Mouse (Mus musculus): Measurements from ENCODE around the gene Ppp1r12a. TPM values are rescaled to one million over a fixed set of nuclear protein-coding genes. Genes with fewer than 3 reads are reported as not detected.
A peak's percentile ranks its signal among the peaks of the same experiment; 100 is the strongest.

The Ppp1r12a gene
- polyA plus RNA-seq (2014; fragmentation: Nextera tagmentation; extraction: Ambion mirVana) = 64.0 and 69.6 TPM in 2 replicates

- under 1% methylated on average over 69 of the region's 89 CpGs for WGBS
These were observed at the start of gene Ppp1r12a for GRCm38 (mm10) chr10:108161261-108162256. Gene Ppp1r12a, plus strand, starts transcription at chr10:108162193.

GRCm38 (mm10) chr10:108113361-108114237 is 48.4 kb upstream of the Ppp1r12a start:
- H3K27ac ChIP-seq = no peak overlapping the region

More at GRCm38 (mm10) chr10:108161261-108162256, at the start of gene Ppp1r12a:
- peaks cover 28% of the 10 kb centered on the region for H3K4me1 ChIP-seq (replicated peaks; ENCODE audit: control insufficient read depth, insufficient read depth, low read length)
- peak; percentile 95 for ATAC-seq (ENCODE audit: low FRiP score)
- H3K4me2 ChIP-seq (replicated peaks) = peak within 1 kb of the TSS; percentile 74
- H3K9ac ChIP-seq = peak within 1 kb of the TSS; percentile 97
- H3K36me3 ChIP-seq (replicated peaks; ENCODE audit: control insufficient read depth, insufficient read depth) = no peaks in the 10 kb centered on the region
- H3K9me3 ChIP-seq (ENCODE audit: control insufficient read depth, low read length) = no peaks in the 10 kb centered on the region
- peak; percentile 96 for DNase-seq (ENCODE audit: low spot score)
- H3K4me3 ChIP-seq (replicated peaks; ENCODE audit: low read length) = peak within 1 kb of the TSS; percentile 89
- H3K27me3 ChIP-seq (ENCODE audit: control insufficient read depth, insufficient read depth, low read length) = no peaks in the 10 kb centered on the region
- H3K27ac ChIP-seq = peak within 1 kb of the TSS; percentile 97

GRCm38 (mm10) chr10:108118200-108119163 is 43.5 kb upstream of the Ppp1r12a start:
- H3K9ac ChIP-seq = no peak overlapping the region
- no peak for DNase-seq (ENCODE audit: low spot score)

More at GRCm38 (mm10) chr10:108113361-108114237, 48.4 kb upstream of the Ppp1r12a start:
- H3K9me3 ChIP-seq (ENCODE audit: control insufficient read depth, low read length) = no peaks in the 10 kb centered on the region
- peak overlapping the region; percentile 9; the same call in 1 of the 2 replicates for H3K9ac ChIP-seq
- H3K27me3 ChIP-seq (ENCODE audit: control insufficient read depth, insufficient read depth, low read length) = no peaks in the 10 kb centered on the region
- H3K4me1 ChIP-seq (replicated peaks; ENCODE audit: control insufficient read depth, insufficient read depth, low read length) = peaks cover 4% of the 10 kb centered on the region; the same call in 1 of the 2 replicates
- peak overlapping the region; percentile 46 for H3K4me2 ChIP-seq (replicated peaks)
- 45% methylated on average over 17 of the region's 17 CpGs for WGBS
- DNase-seq (ENCODE audit: low spot score) = no peak
- ATAC-seq (ENCODE audit: low FRiP score) = peak; percentile 62; the same call in 1 of the 2 replicates
- H3K36me3 ChIP-seq (replicated peaks; ENCODE audit: control insufficient read depth, insufficient read depth) = no peaks in the 10 kb centered on the region
- peak overlapping the region; percentile 20; the same call in 1 of the 2 replicates for H3K4me3 ChIP-seq (replicated peaks; ENCODE audit: low read length)

GRCm38 (mm10) chr10:108119416-108119815 is 42.6 kb upstream of the Ppp1r12a start:
- 80% methylated on average over 1 of the region's 1 CpGs for WGBS
- Histone ChIP-seq H3K27me3 (ENCODE audit: control insufficient read depth, insufficient read depth, low read length) (no peaks in the 10 kb centered on the region), H3K36me3 (replicated peaks; ENCODE audit: control insufficient read depth, insufficient read depth) (no peaks in the 10 kb centered on the region), H3K27ac (no peak overlapping the region), H3K4me1 (replicated peaks; ENCODE audit: control insufficient read depth, insufficient read depth, low read length) (no peaks in the 10 kb centered on the region), H3K4me3 (replicated peaks; ENCODE audit: low read length) (no peak overlapping the region), H3K9me3 (ENCODE audit: control insufficient read depth, low read length) (no peaks in the 10 kb centered on the region), H3K9ac (no peak overlapping the region), H3K4me2 (replicated peaks) (no peak overlapping the region)
- ATAC-seq (ENCODE audit: low FRiP score) = no peak
- no peak for DNase-seq (ENCODE audit: low spot score)

More at GRCm38 (mm10) chr10:108118200-108119163, 43.5 kb upstream of the Ppp1r12a start:
- Histone ChIP-seq H3K27ac (no peak overlapping the region), H3K4me2 (replicated peaks) (no peak overlapping the region), H3K4me1 (replicated peaks; ENCODE audit: control insufficient read depth, insufficient read depth, low read length) (peaks cover under 1% of the 10 kb centered on the region; the same call in 1 of the 2 replicates), H3K36me3 (replicated peaks; ENCODE audit: control insufficient read depth, insufficient read depth) (no peaks in the 10 kb centered on the region), H3K27me3 (ENCODE audit: control insufficient read depth, insufficient read depth, low read length) (no peaks in the 10 kb centered on the region), H3K4me3 (replicated peaks; ENCODE audit: low read length) (no peak overlapping the region), H3K9me3 (ENCODE audit: control insufficient read depth, low read length) (no peaks in the 10 kb centered on the region)
- WGBS = 85% methylated on average over 13 of the region's 13 CpGs
- ATAC-seq (ENCODE audit: low FRiP score) = no peak

- 82% methylated on average over 3 of the region's 3 CpGs for WGBS
- ATAC-seq (ENCODE audit: low FRiP score) (no peak), DNase-seq (ENCODE audit: low spot score) (no peak)
- Histone ChIP-seq H3K9ac (no peak overlapping the region), H3K4me3 (replicated peaks; ENCODE audit: low read length) (no peak overlapping the region), H3K4me1 (replicated peaks; ENCODE audit: control insufficient read depth, insufficient read depth, low read length) (no peaks in the 10 kb centered on the region), H3K36me3 (replicated peaks; ENCODE audit: control insufficient read depth, insufficient read depth) (no peaks in the 10 kb centered on the region), H3K27ac (no peak overlapping the region), H3K9me3 (ENCODE audit: control insufficient read depth, low read length) (no peaks in the 10 kb centered on the region), H3K4me2 (replicated peaks) (no peak overlapping the region), H3K27me3 (ENCODE audit: control insufficient read depth, insufficient read depth, low read length) (no peaks in the 10 kb centered on the region)
These were observed 36.9 kb upstream of the Ppp1r12a start for GRCm38 (mm10) chr10:108124934-108125599.

GRCm38 (mm10) chr10:108129167-108129566 is 32.8 kb upstream of the Ppp1r12a start:
- Histone ChIP-seq H3K4me1 (replicated peaks; ENCODE audit: control insufficient read depth, insufficient read depth, low read length) (no peaks in the 10 kb centered on the region), H3K27ac (no peak overlapping the region), H3K9me3 (ENCODE audit: control insufficient read depth, low read length) (no peaks in the 10 kb centered on the region), H3K4me3 (replicated peaks; ENCODE audit: low read length) (no peak overlapping the region), H3K36me3 (replicated peaks; ENCODE audit: control insufficient read depth, insufficient read depth) (no peaks in the 10 kb centered on the region), H3K27me3 (ENCODE audit: control insufficient read depth, insufficient read depth, low read length) (no peaks in the 10 kb centered on the region), H3K4me2 (replicated peaks) (no peak overlapping the region), H3K9ac (no peak overlapping the region)
- ATAC-seq (ENCODE audit: low FRiP score) = no peak
- 98% methylated on average over 3 of the region's 3 CpGs for WGBS
- no peak for DNase-seq (ENCODE audit: low spot score)

GRCm38 (mm10) chr10:108131858-108132257 is 30.1 kb upstream of the Ppp1r12a start:
- H3K9me3 ChIP-seq (ENCODE audit: control insufficient read depth, low read length) = no peaks in the 10 kb centered on the region
- H3K36me3 ChIP-seq (replicated peaks; ENCODE audit: control insufficient read depth, insufficient read depth) = no peaks in the 10 kb centered on the region
- H3K27ac ChIP-seq = no peak overlapping the region
- H3K4me1 ChIP-seq (replicated peaks; ENCODE audit: control insufficient read depth, insufficient read depth, low read length) = no peaks in the 10 kb centered on the region
- DNase-seq (ENCODE audit: low spot score) = no peak
- ATAC-seq (ENCODE audit: low FRiP score) = no peak
- no peaks in the 10 kb centered on the region for H3K27me3 ChIP-seq (ENCODE audit: control insufficient read depth, insufficient read depth, low read length)
- H3K4me3 ChIP-seq (replicated peaks; ENCODE audit: low read length) = no peak overlapping the region
- no peak overlapping the region for H3K4me2 ChIP-seq (replicated peaks)
- 82% methylated on average over 6 of the region's 6 CpGs for WGBS
- H3K9ac ChIP-seq = no peak overlapping the region

GRCm38 (mm10) chr10:108133253-108133652 is 28.7 kb upstream of the Ppp1r12a start:
- ATAC-seq (ENCODE audit: low FRiP score) = peak; percentile 74; the same call in 1 of the 2 replicates
- Histone ChIP-seq H3K9me3 (ENCODE audit: control insufficient read depth, low read length) (no peaks in the 10 kb centered on the region), H3K4me3 (replicated peaks; ENCODE audit: low read length) (no peak overlapping the region), H3K36me3 (replicated peaks; ENCODE audit: control insufficient read depth, insufficient read depth) (no peaks in the 10 kb centered on the region), H3K27ac (peak overlapping the region; percentile 51), H3K4me2 (replicated peaks) (no peak overlapping the region), H3K9ac (no peak overlapping the region), H3K27me3 (ENCODE audit: control insufficient read depth, insufficient read depth, low read length) (no peaks in the 10 kb centered on the region), H3K4me1 (replicated peaks; ENCODE audit: control insufficient read depth, insufficient read depth, low read length) (no peaks in the 10 kb centered on the region)
- WGBS = 80% methylated on average over 6 of the region's 6 CpGs
- DNase-seq (ENCODE audit: low spot score) = peak; percentile 27
